Mouse (Mus musculus) G1E (cell line): Measurements from ENCODE around the gene Foxo3.

ENCODE experiments used
- CTCF ChIP-seq: IDR thresholded peaks from 2 replicates; pipeline ENCODE4 v1.5.1; 2012; ENCODE audit warnings: low read depth, low read length, inconsistent platforms, mixed read lengths
- GATA1 ChIP-seq: IDR thresholded peaks from 2 replicates; pipeline ENCODE4 v1.6.1; 2012; ENCODE audit warnings: borderline replicate concordance, low read length, inconsistent platforms, mixed read lengths
- POLR2AphosphoS5 ChIP-seq: IDR thresholded peaks from 2 replicates; pipeline ENCODE4 v1.6.1; 2012; ENCODE audit warnings: low read depth, low read length, inconsistent platforms; ENCODE audit not compliant: insufficient replicate concordance
- TAL1 ChIP-seq: conservative IDR thresholded peaks from 2 replicates; pipeline ENCODE4 v1.6.1; 2012; ENCODE audit warnings: low read depth, low read length, inconsistent platforms, mixed read lengths

GRCm38 (mm10) chr10:42203321-42204155 is 73.0 kb downstream of the Foxo3 start:
- TF ChIP-seq CTCF, result no peak
- TF ChIP-seq POLR2AphosphoS5, result no peak
- TF ChIP-seq GATA1, result no peak
- TF ChIP-seq TAL1, result no peak
